Mouse (Mus musculus): ENCODE measurements around the gene Obox8.

The Obox8 gene

DNA sequence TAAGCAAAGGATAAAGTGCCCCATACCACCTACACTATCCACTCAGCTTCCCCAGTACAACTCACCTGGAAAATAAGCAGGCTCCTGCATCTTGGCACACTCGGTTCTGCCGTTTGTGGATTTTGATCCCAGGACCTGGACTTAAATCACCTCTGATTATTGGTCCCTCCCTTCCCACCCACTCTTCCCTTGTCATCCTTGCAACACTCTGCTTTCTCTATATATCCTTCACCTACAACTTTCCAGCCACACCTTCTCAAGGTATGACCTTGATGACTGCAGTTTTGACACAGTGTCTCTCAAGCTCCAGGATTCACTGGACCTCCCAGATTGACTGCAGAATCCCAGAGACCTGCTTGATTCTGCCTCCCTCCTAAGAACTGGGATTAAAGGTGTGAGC lies at the start of gene Obox8:
Gene Obox8, minus strand, starts transcription at position 101 of the 400 bp plus-strand sequence.
- DNase-seq (ENCODE audit: extremely low read depth, insufficient read length, low spot score): no peak

DNA sequence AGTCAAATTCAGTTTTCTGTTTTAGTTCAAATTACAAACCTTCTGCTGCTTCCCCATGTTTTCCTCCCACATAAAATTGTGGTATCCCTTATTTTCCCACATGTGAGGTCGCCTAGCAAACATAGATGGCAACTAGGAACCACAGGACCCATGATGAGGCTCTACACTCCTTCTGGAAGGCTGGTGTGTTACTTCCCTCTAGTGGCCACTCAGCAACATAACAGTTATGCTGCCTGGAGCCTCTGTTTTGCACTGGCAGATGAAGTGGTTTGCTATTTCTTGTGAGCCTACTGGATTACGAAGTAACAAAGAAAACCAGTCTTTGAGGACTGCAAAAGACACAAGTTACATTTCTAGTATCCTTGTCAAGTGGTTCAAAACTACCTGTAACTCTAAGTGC lies 16.1 kb downstream of the Obox8 start:
- no peak for DNase-seq (ENCODE audit: extremely low read depth, insufficient read length, low spot score)

DNA sequence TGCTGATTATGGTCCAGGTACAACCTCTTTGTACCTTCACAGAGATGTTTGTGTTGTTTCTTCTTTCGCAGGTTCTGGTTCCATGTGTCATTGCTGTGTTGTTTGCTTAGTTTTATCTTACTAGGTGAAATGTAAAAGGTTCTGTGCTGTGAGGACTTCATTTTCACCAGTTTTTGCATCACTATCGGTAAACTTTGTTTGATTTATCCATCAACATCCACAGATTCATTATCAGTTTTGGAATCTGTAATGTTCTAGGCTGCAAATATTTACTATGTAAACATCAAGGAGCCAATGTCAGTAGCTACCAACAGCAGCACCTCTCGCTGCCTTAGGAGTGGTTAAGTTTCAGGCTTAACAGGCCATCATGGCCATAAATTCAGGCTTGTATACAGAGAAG lies 24.7 kb downstream of the Obox8 start:
- no peak for DNase-seq (ENCODE audit: extremely low read depth, insufficient read length, low spot score)

DNA sequence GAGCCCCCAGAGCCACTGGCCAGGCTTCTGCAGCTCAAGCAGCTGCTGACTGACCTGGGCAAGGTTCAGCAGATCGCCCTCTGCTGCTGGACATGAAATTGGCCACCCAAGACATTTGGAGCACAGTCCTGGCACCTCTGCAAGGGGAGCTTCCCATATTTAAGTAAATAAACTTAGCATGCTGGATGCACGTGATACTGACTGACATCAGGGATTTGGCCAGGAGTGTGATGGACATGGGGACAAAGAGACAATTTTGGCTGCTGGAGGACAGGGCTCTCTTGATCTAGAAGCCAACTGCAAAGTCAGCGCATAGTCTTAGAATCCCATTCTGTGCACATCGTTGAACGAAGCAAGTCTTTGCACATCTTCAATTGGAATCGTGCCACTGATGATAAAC lies 25.8 kb downstream of the Obox8 start:
- DNase-seq (ENCODE audit: extremely low read depth, insufficient read length, low spot score): no peak
